Mouse (Mus musculus): ENCODE results near the gene Gm37240.
"Not testable (repeated sequence)": the region's sequence is repeated elsewhere in the genome, so short reads cannot be mapped to it uniquely, and the experiment has no call there.

The Gm37240 gene

GRCm38 (mm10) chr3:84649578-84650327 is 1237.6 kb downstream of the Gm37240 start:
- DNase-seq (ENCODE audit: extremely low spot score) = no peak

- not testable (repeated sequence) for DNase-seq (ENCODE audit: extremely low spot score)
These were observed 1239.2 kb downstream of the Gm37240 start for GRCm38 (mm10) chr3:84648069-84648468.

- no peak for DNase-seq (ENCODE audit: extremely low spot score)
These were observed 1239.7 kb downstream of the Gm37240 start for GRCm38 (mm10) chr3:84647616-84648015.

GRCm38 (mm10) chr3:84646331-84646845 is 1240.9 kb downstream of the Gm37240 start:
- no peak for DNase-seq (ENCODE audit: extremely low spot score)

GRCm38 (mm10) chr3:84646007-84646290 is 1241.4 kb downstream of the Gm37240 start:
- DNase-seq (ENCODE audit: extremely low spot score) = no peak

- no peak for DNase-seq (ENCODE audit: extremely low spot score)
These were observed 1241.9 kb downstream of the Gm37240 start for GRCm38 (mm10) chr3:84645156-84646006.

- no peak for DNase-seq (ENCODE audit: extremely low spot score)
These were observed 1244.4 kb downstream of the Gm37240 start for GRCm38 (mm10) chr3:84642942-84643341.

GRCm38 (mm10) chr3:84641391-84641790 is 1245.9 kb downstream of the Gm37240 start:
- DNase-seq (ENCODE audit: extremely low spot score) = no peak

- DNase-seq (ENCODE audit: extremely low spot score) = no peak
These were observed 1246.8 kb downstream of the Gm37240 start for GRCm38 (mm10) chr3:84640536-84640935.

GRCm38 (mm10) chr3:84639767-84640500 is 1247.4 kb downstream of the Gm37240 start:
- DNase-seq (ENCODE audit: extremely low spot score) = no peak

GRCm38 (mm10) chr3:84638858-84639257 is 1248.5 kb downstream of the Gm37240 start:
- no peak for DNase-seq (ENCODE audit: extremely low spot score)

GRCm38 (mm10) chr3:84637890-84638578 is 1249.3 kb downstream of the Gm37240 start:
- no peak for DNase-seq (ENCODE audit: extremely low spot score)

GRCm38 (mm10) chr3:84637095-84637494 is 1250.2 kb downstream of the Gm37240 start:
- DNase-seq (ENCODE audit: extremely low spot score) = no peak

GRCm38 (mm10) chr3:84631586-84631985 is 1255.7 kb downstream of the Gm37240 start:
- DNase-seq (ENCODE audit: extremely low spot score) = no peak

- DNase-seq (ENCODE audit: extremely low spot score) = no peak
These were observed 1265.3 kb downstream of the Gm37240 start for GRCm38 (mm10) chr3:84622026-84622425.

GRCm38 (mm10) chr3:84619725-84620124 is 1267.6 kb downstream of the Gm37240 start:
- no peak for DNase-seq (ENCODE audit: extremely low spot score)

GRCm38 (mm10) chr3:84619056-84619455 is 1268.3 kb downstream of the Gm37240 start:
- DNase-seq (ENCODE audit: extremely low spot score) = no peak

GRCm38 (mm10) chr3:84618627-84619026 is 1268.7 kb downstream of the Gm37240 start:
- DNase-seq (ENCODE audit: extremely low spot score) = no peak

- DNase-seq (ENCODE audit: extremely low spot score) = no peak
These were observed 1271.5 kb downstream of the Gm37240 start for GRCm38 (mm10) chr3:84615856-84616225.

GRCm38 (mm10) chr3:84615050-84615855 is 1272.1 kb downstream of the Gm37240 start:
- peak; percentile 33 for DNase-seq (ENCODE audit: extremely low spot score)
